9 mouse cellular contexts compared by ENCODE assay signal in the genomic region with DNA sequence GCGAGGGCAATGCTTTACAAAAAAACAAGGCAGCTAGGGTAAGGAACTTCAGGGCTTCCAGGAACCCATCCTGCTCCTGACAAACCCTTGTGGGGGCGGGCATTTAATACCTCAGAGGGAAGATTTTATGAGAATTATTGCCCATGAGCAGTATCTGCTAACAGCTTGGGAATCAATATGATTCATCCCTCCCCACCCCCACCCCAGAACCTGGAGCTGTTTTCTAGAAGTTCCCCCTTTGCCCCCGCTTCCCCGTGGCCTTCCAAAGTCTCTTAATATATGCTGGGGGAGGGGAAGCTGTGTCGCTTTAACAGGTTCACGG. TPM values are rescaled to one million over a fixed set of nuclear protein-coding genes. Genes with fewer than 3 reads are reported as not detected.
DNase-seq lines count a peak whose midpoint lies in the region; ATAC-seq and TF ChIP-seq lines count a peak whose summit lies in the region.
"Had no signal": no experiment of that assay in that cellular context is flagged by ENCODE, and none has a peak within 500 bp of the region (broad histone marks: within the 10 kb centered on the region; RNA-seq: fewer than 3 reads in every experiment).

No protein-coding gene starts in this region.

- H3K4me3 ChIP-seq in heart, embryonic 14.5 days (ENCODE audit: control insufficient read depth in 1 of 2, insufficient read depth in 1 of 2, low read depth in 1 of 2, low read length in 2 of 2), result peak overlapping the region; percentile 55 to 68
- peak overlapping the region; percentile 47; the same call in 1 of the 2 replicates for H3K4me3 ChIP-seq in bone marrow macrophage, adult 2 months (ENCODE audit: insufficient read depth, low read length)
- H3K4me3 ChIP-seq in liver, postnatal 0 days (ENCODE audit: low read depth, low read length), result peak overlapping the region; percentile 53

- H3K4me2 ChIP-seq in heart, embryonic 14.5 days (ENCODE audit: low read length), result peak overlapping the region; percentile 70
- peak overlapping the region; percentile 83 for H3K4me2 ChIP-seq in liver, postnatal 0 days (ENCODE audit: low read depth, low read length)

- peak overlapping the region; percentile 79 to 81; a peak in 2 of 4 replicates for H3K27ac ChIP-seq in heart, embryonic 14.5 days (replicated peaks in 1 of 2; ENCODE audit: control insufficient read depth in 1 of 2, insufficient read depth in 1 of 2, low read depth in 2 of 2, low read length in 2 of 2)
- H3K27ac ChIP-seq in bone marrow macrophage, adult 2 months (ENCODE audit: insufficient read depth, low read depth, low read length), result no peak overlapping the region
- no peak overlapping the region for H3K27ac ChIP-seq in liver, postnatal 0 days (ENCODE audit: low read depth)

- WGBS in heart, embryonic 14.5 days, result 9% methylated on average over 6 of the region's 6 CpGs
- 16% methylated on average over 6 of the region's 6 CpGs for WGBS in liver, postnatal 0 days (ENCODE audit: insufficient replicate concordance)

- H3K9ac ChIP-seq in heart, embryonic 14.5 days (ENCODE audit: low read length), result peak overlapping the region; percentile 74
- H3K9ac ChIP-seq in liver, postnatal 0 days (replicated peaks), result no peak overlapping the region

- H3K9me3 ChIP-seq in heart, embryonic 14.5 days (ENCODE audit: control insufficient read depth, low read length), result no peaks in the 10 kb centered on the region
- H3K9me3 ChIP-seq in liver, postnatal 0 days (ENCODE audit: low read length), result no peaks in the 10 kb centered on the region

- no peaks in the 10 kb centered on the region for H3K27me3 ChIP-seq in heart, embryonic 14.5 days (ENCODE audit: control insufficient read depth, insufficient read depth, low read length)
- peaks cover 17% of the 10 kb centered on the region; the same call in 1 of the 2 replicates for H3K27me3 ChIP-seq in liver, postnatal 0 days (ENCODE audit: insufficient read depth, low read length)

- no peak for TF ChIP-seq CTCF in bone marrow macrophage, adult 2 months (IDR thresholded peaks at IDR 0.05; ENCODE audit: low read depth, low read length)
- TF ChIP-seq CTCF in liver, postnatal 0 days (IDR thresholded peaks at IDR 0.05; ENCODE audit: low read depth), result no peak

- no peak for DNase-seq in heart, adult 18-20 months
- DNase-seq in frontal cortex, postnatal 36 days (ENCODE audit: low spot score in 2 of 2), result peak; percentile 5 to 7
- DNase-seq in liver, postnatal 0 days, result no peak
- DNase-seq in gastrocnemius, adult 18-20 months (ENCODE audit: low spot score), result no peak
- DNase-seq in lung, postnatal 25 days (ENCODE audit: low spot score), result no peak

- H3K36me3 ChIP-seq in heart, embryonic 14.5 days (ENCODE audit: control insufficient read depth, insufficient read depth, low read length), result no peaks in the 10 kb centered on the region
- no peaks in the 10 kb centered on the region for H3K36me3 ChIP-seq in liver, postnatal 0 days (replicated peaks; ENCODE audit: insufficient read depth, low read length)

- no peak for ATAC-seq in heart, embryonic 14.5 days (ENCODE audit: insufficient number of reproducible peaks, insufficient read depth, low FRiP score, low read depth)
- ATAC-seq in liver, postnatal 0 days, result no peak; the same call in 1 of the 2 replicates
- no peak for ATAC-seq in inflammation-experienced regulatory T-cells, adult 6 months

- TF ChIP-seq POLR2A in bone marrow macrophage, adult 2 months (IDR thresholded peaks at IDR 0.05; ENCODE audit: borderline replicate concordance, low read depth, low read length), result no peak

- TF ChIP-seq EP300 in liver, postnatal 0 days (IDR thresholded peaks at IDR 0.05; ENCODE audit: low read depth), result no peak

- H3K4me1 ChIP-seq in heart, embryonic 14.5 days (ENCODE audit: control insufficient read depth in 2 of 2, insufficient read depth in 2 of 2, low read length in 2 of 2), result no peaks in the 10 kb centered on the region
- H3K4me1 ChIP-seq in bone marrow macrophage, adult 2 months (ENCODE audit: control insufficient read depth, insufficient read depth, low read length), result no peaks in the 10 kb centered on the region
- H3K4me1 ChIP-seq in liver, postnatal 0 days (ENCODE audit: insufficient read depth), result 0 out of 2 replicates have a peak, but pooled peaks cover 3% of the 10 kb centered on the region

RNA-seq across cellular contexts. Expression of gene Elavl4, which starts 0.9 kb away (rescaled TPM):
- polyA plus RNA-seq in heart, embryonic 14.5 days (2014; fragmentation: Nextera tagmentation; extraction: Ambion mirVana), result 3.3 and 6.1 TPM in 2 replicates
- under 1 TPM; 0.07 to 0.26 TPM for total RNA-seq in heart, adult 18-20 months (2021)
- polyA plus RNA-seq in bone marrow macrophage, adult 2 months (2012; ENCODE audit: insufficient read depth, insufficient read length, missing spikeins), result not detected in 2 replicates
- 0.09 TPM in 1 of 2 replicates, not detected in the other for polyA plus RNA-seq in liver, postnatal 0 days (2015; fragmentation: Nextera tagmentation; extraction: Ambion mirVana)
- polyA plus RNA-seq in inflammation-experienced regulatory T-cells, adult 6 months (2017; shearing (Covaris generic)), result not detected
- total RNA-seq in gastrocnemius, adult 18-20 months (2021), result not detected
- total RNA-seq: MEL had no signal

RNA-seq across cellular contexts. Expression of gene Agbl4, which starts 46.6 kb away (rescaled TPM):
- 1.1 and 1.4 TPM in 2 replicates for polyA plus RNA-seq in heart, embryonic 14.5 days (2014; fragmentation: Nextera tagmentation; extraction: Ambion mirVana)
- under 1 TPM; 0.26 to 0.67 TPM for total RNA-seq in heart, adult 18-20 months (2021)
- polyA plus RNA-seq in bone marrow macrophage, adult 2 months (2012; ENCODE audit: insufficient read depth, insufficient read length, missing spikeins), result not detected in 2 replicates
- polyA plus RNA-seq in liver, postnatal 0 days (2015; fragmentation: Nextera tagmentation; extraction: Ambion mirVana), result not detected in 2 replicates
- polyA plus RNA-seq in inflammation-experienced regulatory T-cells, adult 6 months (2017; shearing (Covaris generic)), result not detected
- not detected for total RNA-seq in gastrocnemius, adult 18-20 months (2021)
- total RNA-seq: MEL had no signal

Comparison
In these comparisons a context has a peak if more than half of its experiments do, and no peak if none do; other contexts are left out.
1. H3K27ac ChIP-seq: peak in heart, embryonic 14.5 days (2 of 2); none in bone marrow macrophage, adult 2 months (single experiment) and liver, postnatal 0 days (single experiment).
2. DNase-seq: peak in frontal cortex, postnatal 36 days (2 of 2); none in heart, adult 18-20 months (0 of 2), liver, postnatal 0 days (single experiment), gastrocnemius, adult 18-20 months (single experiment) and lung, postnatal 25 days (single experiment).
3. Peak in every context shown above with its lines, with median percentiles within 50 percentile points of each other: H3K4me3 ChIP-seq.